Comparison of ENCODE assay signal across 7 mouse cellular contexts in the genomic region with DNA sequence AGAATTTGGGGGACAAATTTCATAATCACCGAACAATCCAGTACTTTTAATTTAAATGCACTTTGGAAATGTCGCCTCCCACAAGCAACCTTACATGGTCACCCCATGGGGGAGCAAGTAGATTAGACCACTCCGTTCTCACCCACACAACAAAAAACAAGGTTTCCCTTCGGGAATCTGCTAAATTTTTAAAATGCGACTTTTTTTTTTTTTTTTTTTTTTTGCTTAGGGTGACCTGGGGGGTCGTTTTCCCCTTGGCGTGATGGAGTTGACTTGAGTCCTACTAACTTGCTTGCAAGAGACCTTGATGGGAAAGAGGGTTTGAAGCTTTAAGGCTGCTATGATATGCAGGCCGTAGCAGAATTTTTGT. TPM values are rescaled to one million over a fixed set of nuclear protein-coding genes. Genes with fewer than 3 reads are reported as not detected.
DNase-seq lines count a peak whose midpoint lies in the region; ATAC-seq and TF ChIP-seq lines count a peak whose summit lies in the region.

No protein-coding gene starts in this region.

- no peak for ATAC-seq in neural tube, embryonic 11.5 days (ENCODE audit: insufficient read depth, low FRiP score, low TSS enrichment)
- no peak for ATAC-seq in forebrain, embryonic 13.5 days
- ATAC-seq in limb, embryonic 15.5 days (ENCODE audit: insufficient number of reproducible peaks, low FRiP score, low TSS enrichment, low read depth): no peak
- no peak for ATAC-seq in stomach, postnatal 0 days (ENCODE audit: low FRiP score, low TSS enrichment)

- H3K27ac ChIP-seq in neural tube, embryonic 11.5 days (ENCODE audit: low read depth, low read length): no peak overlapping the region
- H3K27ac ChIP-seq in forebrain, embryonic 13.5 days: no peak overlapping the region
- H3K27ac ChIP-seq in limb, embryonic 15.5 days: peak overlapping the region; percentile 82
- peak overlapping the region; percentile 83 for H3K27ac ChIP-seq in stomach, postnatal 0 days (replicated peaks)

- H3K4me3 ChIP-seq in neural tube, embryonic 11.5 days (ENCODE audit: low read depth, low read length): peak overlapping the region; percentile 65; the same call in 1 of the 2 replicates
- peak overlapping the region; percentile 58; the same call in 1 of the 2 replicates for H3K4me3 ChIP-seq in forebrain, embryonic 13.5 days
- peak overlapping the region; percentile 74 for H3K4me3 ChIP-seq in limb, embryonic 15.5 days
- peak overlapping the region; percentile 88 for H3K4me3 ChIP-seq in stomach, postnatal 0 days (ENCODE audit: low read depth, low read length)

- H3K36me3 ChIP-seq in neural tube, embryonic 11.5 days (ENCODE audit: control insufficient read depth, insufficient read depth, low read length): no peaks in the 10 kb centered on the region
- no peaks in the 10 kb centered on the region for H3K36me3 ChIP-seq in forebrain, embryonic 13.5 days (ENCODE audit: poor library complexity, severe bottlenecking)
- H3K36me3 ChIP-seq in limb, embryonic 15.5 days: no peaks in the 10 kb centered on the region
- H3K36me3 ChIP-seq in stomach, postnatal 0 days (ENCODE audit: control insufficient read depth, insufficient read depth, low read length): no peaks in the 10 kb centered on the region

- H3K9me3 ChIP-seq in neural tube, embryonic 11.5 days (ENCODE audit: control insufficient read depth, low read length): no peaks in the 10 kb centered on the region
- H3K9me3 ChIP-seq in forebrain, embryonic 13.5 days (replicated peaks): no peaks in the 10 kb centered on the region
- no peaks in the 10 kb centered on the region for H3K9me3 ChIP-seq in limb, embryonic 15.5 days
- H3K9me3 ChIP-seq in stomach, postnatal 0 days (ENCODE audit: control insufficient read depth, low read length): no peaks in the 10 kb centered on the region

- no peak for TF ChIP-seq CTCF in stomach, postnatal 0 days (IDR thresholded peaks at IDR 0.05; ENCODE audit: low read depth)

- peaks cover 10% of the 10 kb centered on the region; the same call in 1 of the 2 replicates for H3K4me1 ChIP-seq in neural tube, embryonic 11.5 days (ENCODE audit: control insufficient read depth, insufficient read depth, low read length)
- peaks cover 19% of the 10 kb centered on the region for H3K4me1 ChIP-seq in forebrain, embryonic 13.5 days
- peaks cover 36% of the 10 kb centered on the region for H3K4me1 ChIP-seq in limb, embryonic 15.5 days
- peaks cover 6% of the 10 kb centered on the region; the same call in 1 of the 2 replicates for H3K4me1 ChIP-seq in stomach, postnatal 0 days (replicated peaks; ENCODE audit: control insufficient read depth, insufficient read depth)

- 14% methylated on average over 8 of the region's 8 CpGs for WGBS in neural tube, embryonic 11.5 days
- WGBS in forebrain, embryonic 13.5 days: 15% methylated on average over 8 of the region's 8 CpGs
- WGBS in limb, embryonic 15.5 days: 15% methylated on average over 8 of the region's 8 CpGs
- WGBS in stomach, postnatal 0 days: 24% methylated on average over 8 of the region's 8 CpGs

- peak overlapping the region; percentile 65; the same call in 1 of the 2 replicates for H3K4me2 ChIP-seq in neural tube, embryonic 11.5 days (ENCODE audit: low read depth)
- peak overlapping the region; percentile 97 for H3K4me2 ChIP-seq in forebrain, embryonic 13.5 days
- H3K4me2 ChIP-seq in limb, embryonic 15.5 days: peak overlapping the region; percentile 87
- H3K4me2 ChIP-seq in stomach, postnatal 0 days (replicated peaks; ENCODE audit: low read depth): peak overlapping the region; percentile 80

- H3K9ac ChIP-seq in neural tube, embryonic 11.5 days (ENCODE audit: low read length): no peak overlapping the region
- no peak overlapping the region for H3K9ac ChIP-seq in forebrain, embryonic 13.5 days
- H3K9ac ChIP-seq in limb, embryonic 15.5 days: no peak overlapping the region
- H3K9ac ChIP-seq in stomach, postnatal 0 days (ENCODE audit: low read length): no peak overlapping the region

- TF ChIP-seq EP300 in stomach, postnatal 0 days (optimal IDR thresholded peaks at IDR 0.05): no peak

- DNase-seq in neural tube, embryonic 11.5 days (ENCODE audit: low spot score): no peak
- no peak for DNase-seq in neural tube, embryonic 10.5 days (ENCODE audit: extremely low spot score, low spot score)
- DNase-seq in stomach, postnatal 0 days (ENCODE audit: low spot score): no peak
- no peak for DNase-seq in frontal cortex, postnatal 10 days (ENCODE audit: low spot score in 2 of 2)
- DNase-seq in kidney, adult 18-20 months: no peak

- no peaks in the 10 kb centered on the region for H3K27me3 ChIP-seq in neural tube, embryonic 11.5 days (ENCODE audit: control insufficient read depth, insufficient read depth, low read length)
- H3K27me3 ChIP-seq in forebrain, embryonic 13.5 days: peaks cover 25% of the 10 kb centered on the region
- H3K27me3 ChIP-seq in limb, embryonic 15.5 days: no peaks in the 10 kb centered on the region
- no peaks in the 10 kb centered on the region for H3K27me3 ChIP-seq in stomach, postnatal 0 days (ENCODE audit: control insufficient read depth, insufficient read depth, low read length)

RNA-seq across cellular contexts. Expression of gene Rassf3, which starts 0.8 kb away (rescaled TPM):
- 10.8 and 10.9 TPM in 2 replicates for polyA plus RNA-seq in neural tube, embryonic 11.5 days (2014; fragmentation: Nextera tagmentation; extraction: Ambion mirVana)
- polyA plus RNA-seq in forebrain, embryonic 13.5 days (2015; fragmentation: Nextera tagmentation; extraction: Ambion mirVana): 3.5 and 3.7 TPM in 2 replicates
- 17.3 and 17.8 TPM in 2 replicates for polyA plus RNA-seq in limb, embryonic 15.5 days (2015; fragmentation: Nextera tagmentation; extraction: Ambion mirVana)
- 19.2 and 20.0 TPM in 2 replicates for polyA plus RNA-seq in stomach, postnatal 0 days (2015; fragmentation: Nextera tagmentation; extraction: Ambion mirVana)

Comparison
In these comparisons a context has a peak if more than half of its experiments do, and no peak if none do; other contexts are left out.
1. H3K27ac ChIP-seq: peak in limb, embryonic 15.5 days (single experiment) and stomach, postnatal 0 days (single experiment); none in neural tube, embryonic 11.5 days (single experiment) and forebrain, embryonic 13.5 days (single experiment).
2. Peak in every context shown above with its lines, with median percentiles within 50 percentile points of each other: H3K4me2 ChIP-seq and H3K4me3 ChIP-seq.